Mouse (Mus musculus) left cerebral cortex, postnatal 14 days (tissue): ENCODE results near the gene Stoml2. TPM values are rescaled to one million over a fixed set of nuclear protein-coding genes. Genes with fewer than 3 reads are reported as not detected.
"Not testable (repeated sequence)": the region's sequence is repeated elsewhere in the genome, so short reads cannot be mapped to it uniquely, and the experiment has no call there.

ENCODE experiments used
- DNase-seq, 2 experiments: peaks; one replicate each; pipeline ENCODE4 v3.0.0; 2021 to 2022; ENCODE audit warnings: low spot score in 2 of 2, mixed read lengths in 1 of 2
- intact Hi-C: fragments of 180-260 bp; cut with DNase I; formaldehyde crosslinking; loops from one replicate; pipeline ENCODE4 v1.15.1; 2025
- total RNA-seq, 2 experiments: library from RNA; stranded (reverse); gene quantifications; 2 replicates each; pipeline ENCODE4 v1.2.3; 2021

The Stoml2 gene
- total RNA-seq, 2 experiments from 2014 or later = 107 to 108 TPM

DNA sequence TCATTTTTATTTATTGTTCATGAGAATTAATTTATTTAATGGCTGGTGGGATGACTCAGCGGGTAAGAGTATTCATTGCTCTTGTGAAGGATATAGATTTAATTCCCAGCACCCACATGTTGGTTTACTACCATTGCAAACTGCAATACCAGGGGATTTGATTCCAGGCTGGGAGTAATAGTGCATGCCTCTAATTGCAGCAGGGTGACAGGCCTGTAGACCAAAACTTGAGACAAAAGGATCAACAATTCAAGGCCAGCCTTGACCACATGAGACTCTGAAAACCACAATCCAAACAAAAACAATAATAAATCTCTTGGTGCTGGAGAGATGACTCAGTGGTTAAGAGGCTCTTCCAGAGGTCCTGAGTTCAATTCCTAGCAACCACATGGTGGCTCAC lies 19.4 kb downstream of the Stoml2 start:
- intact Hi-C loops = no loop called here
- DNase-seq = no peak

DNA sequence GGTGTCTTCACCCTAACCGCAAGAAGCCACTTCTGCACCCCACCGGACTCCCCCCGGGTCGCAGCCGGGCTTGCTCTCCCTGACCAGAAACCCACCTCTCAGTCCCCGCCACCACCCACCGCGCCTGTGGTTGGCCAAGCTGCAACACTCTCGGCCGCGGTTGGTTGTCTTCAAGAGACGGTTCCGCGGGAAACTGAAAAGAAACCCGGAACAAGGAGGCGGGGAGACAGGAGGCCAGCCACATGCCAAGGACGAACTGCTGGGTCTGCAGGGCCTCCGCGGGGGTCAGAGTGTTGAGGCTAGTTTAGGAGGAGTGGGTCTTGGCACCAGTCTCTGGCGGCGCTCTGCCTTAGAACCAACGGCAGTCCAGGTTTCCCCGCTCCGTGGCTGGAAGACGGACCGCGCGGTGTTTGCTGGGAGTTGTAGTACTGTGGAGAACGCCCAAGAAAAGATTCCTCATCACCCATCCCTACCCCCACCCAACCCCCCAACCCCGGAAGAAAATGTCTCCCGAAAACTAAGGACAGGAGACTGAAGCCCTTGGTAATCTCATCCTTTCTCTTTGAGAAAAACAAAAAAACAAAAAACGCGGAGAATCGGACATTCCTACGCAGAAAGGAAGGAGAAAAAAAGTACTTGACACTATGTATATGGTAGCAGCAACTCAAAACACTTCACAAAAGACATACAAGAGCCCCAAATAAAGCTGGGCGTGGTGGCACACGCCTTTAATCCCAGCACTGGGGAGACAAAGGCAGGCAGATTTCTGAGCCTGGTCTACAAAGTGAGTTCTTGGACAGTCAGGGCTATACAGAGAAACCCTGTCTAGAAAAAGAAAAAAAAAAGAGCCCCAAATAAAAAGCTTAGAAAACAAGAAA lies 21.1 kb downstream of the Stoml2 start, which contains the start of gene Fancg:
TSS of gene Fancg (minus strand) at position 346 of the 878 bp plus-strand sequence.
- intact Hi-C loops = no loop called here

DNA sequence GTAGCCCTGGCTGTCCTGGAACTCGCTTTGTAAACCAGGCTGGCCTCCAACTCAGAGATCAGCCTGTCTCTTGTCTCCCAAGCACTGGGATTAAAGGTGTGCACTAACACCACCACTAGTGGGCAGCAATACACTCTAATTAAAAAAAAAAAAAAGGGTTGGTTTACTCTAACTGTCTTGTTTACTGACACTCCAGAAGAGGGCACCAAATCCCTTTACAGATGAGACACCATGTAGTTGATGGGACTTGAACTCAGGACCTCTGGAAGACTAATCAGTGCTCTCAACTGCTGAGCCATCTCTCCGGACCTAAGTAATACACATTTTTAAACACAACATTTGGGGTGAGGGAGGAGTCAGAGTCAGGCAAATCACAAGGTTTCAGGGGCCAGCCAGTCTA lies 25.7 kb downstream of the Stoml2 start:
- DNase-seq = peak in 1 of 2 experiments; percentile 53
- intact Hi-C loops = no loop called here

More for the DNA sequence above, 21.1 kb downstream of the Stoml2 start, which contains the start of gene Fancg:
- DNase-seq = peak; percentile 63 to 82

DNA sequence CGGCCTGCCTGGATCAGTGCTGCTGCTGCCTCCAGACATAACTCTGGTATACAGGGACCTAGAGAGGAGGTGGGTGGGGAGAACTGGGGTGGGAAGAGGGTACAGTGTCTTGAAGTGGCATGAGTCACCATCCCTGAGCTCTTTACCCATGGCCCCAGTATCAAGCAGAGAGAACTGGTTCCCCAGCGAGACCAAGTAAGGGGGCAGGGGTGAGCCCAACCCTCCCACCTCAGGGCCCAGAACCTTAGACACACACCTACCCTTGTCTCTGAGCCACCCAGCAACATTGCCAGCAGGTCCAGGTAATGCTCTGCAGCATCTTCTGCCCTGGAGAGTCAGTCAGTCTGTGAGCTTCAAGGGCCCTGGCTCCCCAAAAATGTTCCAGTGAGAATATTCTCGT lies 26.6 kb downstream of the Stoml2 start:
- intact Hi-C loops = no loop called here
- no peak for DNase-seq

DNA sequence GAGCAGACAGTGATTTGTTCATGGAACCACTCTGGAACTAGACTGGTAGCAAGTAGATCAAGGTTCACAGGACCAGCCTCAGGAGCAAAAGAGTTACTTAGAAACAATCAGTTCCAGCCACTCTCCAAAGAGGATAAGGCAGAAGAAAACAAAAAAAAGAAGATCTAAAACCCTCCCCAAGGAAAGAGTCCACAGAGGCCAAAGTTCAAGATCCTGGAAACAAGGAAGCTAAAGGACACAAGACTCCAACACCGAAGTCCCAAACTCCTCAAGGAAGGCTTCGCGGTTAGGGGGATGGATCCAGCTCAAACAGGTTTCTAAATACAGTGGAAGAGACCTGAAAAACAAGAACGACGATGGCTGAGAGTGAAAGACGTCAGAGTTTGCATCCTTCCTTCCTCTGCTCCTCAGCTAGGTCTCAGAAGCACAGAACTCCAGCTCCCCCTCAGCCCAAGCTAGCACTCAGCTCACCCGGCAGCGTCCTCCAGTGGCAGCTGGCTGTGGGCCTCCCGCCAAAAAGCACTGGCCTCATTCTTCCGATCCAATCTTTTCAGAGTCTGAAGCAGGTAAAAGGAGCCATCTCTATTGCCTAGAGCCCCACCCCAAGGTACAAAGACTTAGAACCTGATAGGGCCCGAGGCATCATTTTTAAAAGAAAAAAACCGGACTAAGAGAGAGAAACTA lies 28.6 kb downstream of the Stoml2 start:
- intact Hi-C loops = no loop called here
- peak in 1 of 2 experiments; percentile 35 for DNase-seq

DNA sequence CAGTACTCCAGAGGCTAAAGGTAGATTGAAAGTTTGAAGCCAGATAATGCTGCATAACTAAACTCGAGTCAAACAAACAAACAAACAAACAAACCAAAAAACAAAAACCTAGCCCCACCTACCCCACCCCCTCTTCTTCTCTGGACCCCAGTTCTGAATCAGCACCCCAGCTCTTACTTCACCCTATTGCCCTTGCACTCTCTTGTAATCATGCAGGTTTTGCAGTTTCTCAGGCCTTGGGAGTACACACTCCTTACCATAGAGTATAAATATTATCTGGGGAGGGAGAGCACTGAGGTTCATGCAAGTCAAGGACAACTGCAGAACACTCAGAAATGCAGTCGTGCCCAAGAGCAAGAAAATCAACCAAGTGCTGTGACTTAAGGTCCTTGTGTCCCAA lies 30.2 kb downstream of the Stoml2 start:
- no peak for DNase-seq
- intact Hi-C loops = no loop called here

DNA sequence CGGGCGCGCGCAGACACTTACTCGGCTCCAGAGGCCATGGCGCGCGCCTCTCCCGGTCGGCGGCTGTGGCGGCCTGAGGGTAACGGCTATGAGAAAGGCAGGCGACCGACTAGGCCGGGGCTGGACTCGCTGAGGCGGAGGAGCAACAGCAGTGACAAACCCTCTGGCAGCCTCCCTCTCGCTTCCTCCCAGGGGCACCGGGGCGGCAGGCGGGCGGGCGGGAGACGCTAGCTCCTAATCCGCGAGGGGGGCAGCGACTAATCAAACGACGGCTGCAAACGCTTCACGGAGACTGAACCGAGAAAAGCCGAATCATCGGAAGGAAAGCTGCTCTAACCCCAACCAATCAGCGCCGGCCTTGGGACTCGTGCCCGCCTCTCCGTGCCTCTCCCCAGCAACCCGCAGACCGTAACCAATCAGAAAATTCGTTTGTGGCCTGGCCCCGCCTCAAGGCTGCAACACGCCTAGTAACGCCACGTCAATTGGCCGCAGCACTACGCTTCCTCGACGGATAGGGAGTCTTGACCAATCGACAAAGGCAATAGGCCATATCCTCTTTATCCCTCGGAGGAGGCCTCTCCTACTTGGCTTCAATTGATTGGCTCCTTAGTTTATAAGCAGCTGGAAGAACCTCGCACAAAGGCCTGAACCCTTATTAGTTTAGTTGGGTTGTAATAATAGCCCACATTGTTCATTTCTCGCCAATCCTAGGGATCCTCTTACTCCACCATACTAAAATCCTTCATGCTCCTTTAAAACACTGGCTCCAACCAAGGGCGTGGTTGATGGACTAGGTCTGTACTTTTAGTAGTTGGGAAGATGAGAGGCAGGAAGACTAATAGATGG lies 31.1 kb downstream of the Stoml2 start, which contains the start of gene Vcp:
TSS of gene Vcp (minus strand) at position 367 of the 846 bp plus-strand sequence.
- intact Hi-C loops = not testable (repeated sequence)
- peak; percentile 99 to 100 for DNase-seq

DNA sequence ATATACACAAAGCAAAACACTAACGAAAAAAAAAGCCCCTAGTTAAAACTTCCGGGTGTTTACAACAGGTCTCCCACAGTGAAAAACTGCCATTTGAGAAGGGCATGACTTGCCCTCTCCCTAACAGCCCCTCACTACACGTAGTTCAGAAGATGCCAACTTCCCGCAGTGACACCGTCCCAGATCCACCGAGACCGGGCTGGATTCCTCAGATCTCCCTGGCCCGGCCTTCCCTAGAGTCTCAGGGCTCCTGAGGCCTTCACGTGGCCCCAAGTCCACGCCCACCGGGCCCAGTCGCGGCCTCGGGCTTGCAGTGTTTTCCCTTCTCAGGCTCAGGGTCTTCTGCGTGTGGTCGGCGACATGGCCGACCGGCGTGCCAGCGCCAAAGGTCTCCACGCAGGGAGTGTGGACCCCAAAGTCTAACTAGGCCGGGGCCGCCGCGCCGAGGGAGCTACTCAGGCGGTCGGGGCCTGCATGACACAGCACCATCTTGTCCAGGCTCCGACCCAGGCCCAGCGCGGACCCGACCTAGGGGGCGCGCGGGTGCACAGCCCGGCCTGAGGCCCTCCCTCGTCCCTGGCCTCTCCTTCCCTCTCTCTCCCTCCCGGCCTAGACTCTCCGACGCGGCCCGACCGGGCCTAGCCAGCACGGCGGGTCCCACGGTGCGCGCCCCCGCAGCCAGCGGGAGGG lies 31.9 kb downstream of the Stoml2 start:
- intact Hi-C loops = no loop called here

DNA sequence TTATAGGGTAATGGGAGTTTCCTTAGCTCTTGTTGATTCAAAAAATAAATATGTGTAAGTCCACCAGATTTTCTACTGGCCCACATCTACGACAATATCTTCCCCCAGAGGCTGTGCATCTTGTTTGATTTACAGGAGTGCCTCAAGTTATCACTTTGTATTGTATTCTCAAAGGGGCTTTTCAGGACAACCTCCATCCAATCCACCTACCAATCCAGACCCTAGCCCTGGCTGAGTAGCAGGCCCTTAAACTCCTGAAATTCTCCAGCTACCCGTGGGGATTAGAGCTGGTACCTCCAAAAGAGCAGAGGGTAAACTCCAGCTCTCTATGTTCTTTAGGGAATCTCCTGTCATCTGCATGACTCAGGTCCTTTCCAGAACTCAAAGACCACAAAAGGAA lies 33.5 kb downstream of the Stoml2 start:
- DNase-seq = no peak
- intact Hi-C loops = no loop called here

More for the DNA sequence above, 31.9 kb downstream of the Stoml2 start:
- peak; percentile 55 to 63 for DNase-seq

DNA sequence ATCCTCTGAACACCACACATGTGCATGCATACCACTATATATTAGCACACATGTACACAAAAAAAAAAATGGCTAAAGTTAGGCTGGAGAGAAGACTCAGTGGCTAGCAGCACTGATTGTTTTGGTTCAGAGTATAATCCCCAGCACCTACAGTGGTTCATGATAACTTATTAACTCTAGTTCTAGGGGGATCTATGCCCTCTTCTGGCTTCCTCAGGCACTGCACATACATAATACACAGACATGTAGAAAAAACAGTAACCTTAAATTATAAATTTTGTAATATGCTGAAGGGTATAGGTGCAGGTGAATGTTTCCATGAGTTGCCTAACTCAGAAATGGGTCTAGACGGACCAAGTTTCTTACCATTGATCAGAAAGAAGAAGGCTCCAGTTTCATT lies 43.2 kb downstream of the Stoml2 start:
- intact Hi-C loops = no loop called here
- no peak for DNase-seq

DNA sequence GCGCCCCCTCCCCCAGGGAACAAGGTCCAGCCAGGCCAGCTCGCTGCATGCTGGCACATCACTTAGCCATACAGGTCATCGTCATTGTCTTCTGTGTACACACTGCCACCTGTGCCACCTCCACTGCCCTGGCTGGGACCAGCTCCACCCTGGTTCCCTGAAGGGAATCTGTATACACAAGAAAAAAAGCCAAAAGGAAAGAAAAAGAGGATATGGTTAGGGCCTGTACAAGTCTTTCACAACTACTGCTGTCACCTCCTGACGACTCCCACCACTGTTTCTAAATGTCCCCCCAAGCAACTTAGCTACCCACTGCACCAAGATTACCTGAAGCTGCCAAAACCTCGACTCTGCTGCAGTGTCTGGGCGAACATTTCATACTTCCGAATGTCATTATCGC lies 51.0 kb downstream of the Stoml2 start:
- DNase-seq, intact Hi-C loops: not testable (repeated sequence)

DNA sequence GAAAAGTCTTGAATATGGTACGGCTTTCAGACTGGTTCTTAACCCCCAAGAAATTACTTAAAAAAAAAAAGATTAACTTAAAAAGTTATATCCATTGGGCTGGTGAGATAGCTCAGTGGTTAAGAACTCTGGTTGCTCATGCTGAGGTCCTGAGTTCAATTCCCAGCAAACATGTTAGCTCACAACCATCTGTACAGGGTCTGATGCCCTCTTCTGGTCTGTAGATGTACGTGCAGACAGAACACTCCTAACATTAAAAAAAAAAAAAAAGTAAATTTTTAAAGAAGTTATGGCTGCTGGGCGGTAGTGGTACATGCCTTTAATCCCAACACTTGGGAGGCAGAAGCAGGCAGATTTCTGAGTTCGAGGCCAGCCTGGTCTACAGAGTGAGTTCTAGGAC lies 53.4 kb downstream of the Stoml2 start:
- intact Hi-C loops = no loop called here
- no peak for DNase-seq

Other genes starting within 250 kb of the Stoml2 start
- under 1 TPM; 0.18 to 0.27 TPM for gene Fam205a1, start 177.8 kb downstream of the Stoml2 start, total RNA-seq
- gene Gm12394, start 174.9 kb downstream of the Stoml2 start, total RNA-seq = 1 to 10 TPM; 2.3 to 2.7 TPM
- gene Fam205c, start 157.5 kb downstream of the Stoml2 start, total RNA-seq = 1 to 10 TPM; 1.9 to 2.4 TPM
- 100 to 1,000 TPM; 328 to 359 TPM for gene Phf24, start 115.0 kb downstream of the Stoml2 start, total RNA-seq
- gene Dnajb5, start 81.9 kb downstream of the Stoml2 start, total RNA-seq = 100 to 1,000 TPM; 225 to 284 TPM
- gene 1700022I11Rik, start 62.1 kb downstream of the Stoml2 start, total RNA-seq = not detected
- 100 to 1,000 TPM; 223 to 226 TPM for gene Vcp, start 31.2 kb downstream of the Stoml2 start, total RNA-seq
- gene Fancg, start 21.2 kb downstream of the Stoml2 start, total RNA-seq = 10 to 100 TPM in 1 of 2 experiments, 1 to 10 TPM in 1; 10.0 to 11.3 TPM
- gene Pigo, start 5.9 kb downstream of the Stoml2 start, total RNA-seq = 10 to 100 TPM; 31.4 to 32.3 TPM
- 10 to 100 TPM; 29.2 to 37.3 TPM for gene Fam214b, start 14.5 kb upstream of the Stoml2 start, total RNA-seq
- 10 to 100 TPM; 55.7 to 60.5 TPM for gene Unc13b, start 27.2 kb upstream of the Stoml2 start, total RNA-seq
- under 1 TPM; 0.22 to 0.53 TPM for gene Atp8b5, start 235.4 kb upstream of the Stoml2 start, total RNA-seq